Mouse (Mus musculus): Measurements from ENCODE around the gene Abhd2. TPM values are rescaled to one million over a fixed set of nuclear protein-coding genes. Genes with fewer than 3 reads are reported as not detected.

Gene Abhd2
- total RNA-seq (2021): 10 to 100 TPM; 87.6 to 93.2 TPM
- long read RNA-seq, experiment 1, partial matches to known transcripts: 0 of 2 reads
- long read RNA-seq, experiment 1, other reads (novel, unspliced or antisense): 2 of 2 reads
- long read RNA-seq, experiment 2, full-length matches to known transcripts: 3 of 6 reads
- long read RNA-seq, experiment 2, partial matches to known transcripts: 0 of 6 reads
- long read RNA-seq, experiment 2, other reads (novel, unspliced or antisense): 3 of 6 reads

- DNase-seq (ENCODE audit: low spot score in 2 of 2): peak; percentile 100
Observed at GRCm38 (mm10) chr7:79272789-79273718, at the start of gene Abhd2. Gene Abhd2 (plus strand): TSS chr7:79273199.

GRCm38 (mm10) chr7:79225477-79225876 lies 47.5 kb upstream of the Abhd2 start:
- DNase-seq (ENCODE audit: low spot score in 2 of 2): no peak

GRCm38 (mm10) chr7:79226172-79226571 lies 46.8 kb upstream of the Abhd2 start:
- DNase-seq (ENCODE audit: low spot score in 2 of 2): no peak

DNA sequence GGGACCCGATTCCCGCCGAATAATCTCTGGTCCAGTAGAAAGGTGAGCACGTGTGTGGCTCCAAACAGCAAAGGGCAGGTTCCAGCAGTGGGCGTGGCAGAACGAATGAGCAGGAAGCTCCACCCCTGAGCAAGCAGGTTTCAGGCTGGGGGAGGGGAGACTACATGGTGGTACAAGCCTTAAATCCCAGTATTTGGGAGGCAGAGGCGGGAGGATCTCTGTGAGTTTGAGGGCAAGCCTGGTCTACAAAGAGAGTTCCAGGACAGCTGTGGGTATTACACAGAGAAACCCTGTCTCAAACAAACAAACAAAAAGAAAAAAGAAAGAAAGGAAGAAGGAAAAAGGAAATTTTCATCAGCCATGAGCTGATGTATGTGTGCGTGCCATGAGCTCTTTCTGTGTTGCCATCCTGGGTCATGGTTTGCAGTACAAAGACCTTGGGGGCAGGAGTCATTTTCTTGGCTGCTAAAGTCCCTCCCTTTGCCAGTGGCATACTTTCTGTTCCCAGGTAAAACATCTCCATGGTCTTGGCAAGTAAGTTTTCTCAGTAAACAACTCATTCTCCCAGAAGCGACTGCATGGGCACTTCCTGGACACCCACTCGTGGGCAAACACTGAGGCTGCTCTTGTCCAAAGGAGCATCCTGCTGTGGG lies 46.0 kb upstream of the Abhd2 start:
- DNase-seq (ENCODE audit: low spot score in 2 of 2): no peak

GRCm38 (mm10) chr7:79228471-79228870 lies 44.5 kb upstream of the Abhd2 start:
- peak; percentile 78 to 84 for DNase-seq (ENCODE audit: low spot score in 2 of 2)

GRCm38 (mm10) chr7:79231577-79231976 lies 41.4 kb upstream of the Abhd2 start:
- no peak for DNase-seq (ENCODE audit: low spot score in 2 of 2)

GRCm38 (mm10) chr7:79232048-79232447 lies 41.0 kb upstream of the Abhd2 start:
- DNase-seq (ENCODE audit: low spot score in 2 of 2): no peak

- peak in 1 of 2 experiments; percentile 19 for DNase-seq (ENCODE audit: low spot score in 2 of 2)
Observed at GRCm38 (mm10) chr7:79238741-79239140, 34.3 kb upstream of the Abhd2 start.

- DNase-seq (ENCODE audit: low spot score in 2 of 2): no peak
Observed at GRCm38 (mm10) chr7:79241931-79242625, 30.9 kb upstream of the Abhd2 start.

DNA sequence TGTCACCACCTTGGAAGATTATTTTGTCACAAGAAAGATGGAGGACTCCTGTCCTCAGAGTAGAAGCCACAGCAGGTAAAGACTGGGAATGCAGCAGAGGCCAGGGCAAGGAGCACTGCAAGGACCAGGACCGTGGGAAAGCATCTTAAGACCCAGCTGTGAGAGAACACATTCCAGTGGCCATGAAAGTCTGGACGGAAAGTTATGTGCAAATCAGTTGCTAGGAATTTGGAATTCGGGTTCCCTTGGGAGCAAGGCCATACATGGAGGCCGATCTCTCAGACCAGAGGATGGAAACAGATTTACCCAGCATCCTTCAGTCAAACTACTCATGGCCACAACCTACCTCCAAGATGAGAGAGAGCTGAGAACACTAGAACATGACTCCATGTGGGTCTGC lies 29.8 kb upstream of the Abhd2 start:
- no peak for DNase-seq (ENCODE audit: low spot score in 2 of 2)

DNA sequence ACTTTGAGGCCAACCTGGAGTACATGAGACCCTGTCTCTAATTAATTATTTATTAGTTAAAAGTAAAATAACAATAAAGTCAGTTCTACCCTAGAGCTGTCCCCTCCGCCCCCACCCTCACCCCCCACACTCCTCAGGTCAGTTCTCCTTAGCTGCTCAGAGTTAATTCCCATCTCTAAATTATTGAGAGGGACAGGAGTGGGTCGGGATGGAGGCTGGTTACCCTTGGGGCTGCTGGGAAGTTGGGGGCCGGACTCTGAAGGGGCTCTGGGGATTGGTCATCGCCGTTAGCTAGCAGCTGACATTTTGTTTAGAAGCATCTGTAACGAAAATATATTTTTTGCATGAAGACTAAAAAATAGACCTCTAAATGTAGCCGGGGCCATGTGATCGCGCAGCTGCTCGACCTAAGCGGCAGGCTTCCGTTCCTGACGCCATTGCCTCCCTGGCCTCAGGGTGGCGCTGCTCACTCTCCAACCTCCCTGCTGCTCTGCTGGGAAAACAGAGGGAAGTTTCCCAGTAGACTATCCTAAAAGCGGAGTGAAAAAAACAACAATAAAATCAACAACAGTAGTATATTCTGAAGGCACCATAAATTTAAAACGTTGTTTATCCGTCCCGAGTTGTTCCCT lies 26.8 kb upstream of the Abhd2 start:
- DNase-seq (ENCODE audit: low spot score in 2 of 2): peak; percentile 71 to 74

DNA sequence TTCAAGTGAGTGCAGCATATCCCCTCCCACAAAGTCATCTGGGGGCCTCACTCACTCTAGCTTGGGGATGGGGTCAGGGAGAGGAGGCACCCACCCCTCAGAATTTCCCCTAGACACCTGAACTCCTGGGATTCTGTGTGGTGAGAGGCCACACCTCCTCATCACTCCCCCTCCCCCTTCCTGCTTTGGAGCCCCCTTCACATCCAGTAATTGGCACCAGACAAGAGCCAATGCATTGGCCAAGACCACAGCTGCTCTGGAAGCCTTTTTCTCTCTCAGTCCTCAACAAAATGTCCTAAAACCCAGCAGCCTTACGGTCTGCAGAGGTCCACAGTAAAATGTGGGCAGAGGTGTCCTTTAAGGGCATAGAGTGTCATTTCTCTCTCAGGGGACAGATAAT lies 25.6 kb upstream of the Abhd2 start:
- DNase-seq (ENCODE audit: low spot score in 2 of 2): no peak

DNA sequence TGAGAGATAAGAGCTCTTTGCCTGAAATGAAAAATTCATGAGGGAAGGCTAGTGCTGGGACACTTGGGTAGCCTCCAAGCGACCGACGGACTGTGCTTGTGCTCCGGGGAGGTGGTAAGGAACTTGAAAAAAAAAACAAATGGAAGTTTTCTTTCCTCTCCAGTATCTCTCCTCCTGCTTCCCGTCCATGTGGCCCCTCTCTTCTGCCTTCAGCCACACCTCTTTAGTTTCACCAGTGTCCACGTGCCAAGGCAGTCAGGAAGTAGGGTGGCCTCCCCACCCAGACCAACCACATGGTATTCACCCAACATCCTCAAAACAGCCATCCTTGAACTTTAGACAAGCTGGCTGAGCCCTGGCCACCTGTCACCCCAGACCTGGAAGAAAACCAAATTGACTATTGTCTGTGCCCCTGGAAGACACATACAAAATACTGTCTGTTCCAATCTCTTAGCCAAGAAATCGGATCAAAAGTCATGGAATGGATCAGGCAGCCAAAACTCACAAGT lies 25.1 kb upstream of the Abhd2 start:
- DNase-seq (ENCODE audit: low spot score in 2 of 2): no peak

- DNase-seq (ENCODE audit: low spot score in 2 of 2): no peak
Observed at GRCm38 (mm10) chr7:79249581-79249980, 23.4 kb upstream of the Abhd2 start.

GRCm38 (mm10) chr7:79254248-79254888 lies 18.6 kb upstream of the Abhd2 start:
- no peak for DNase-seq (ENCODE audit: low spot score in 2 of 2)

GRCm38 (mm10) chr7:79255350-79255749 lies 17.6 kb upstream of the Abhd2 start:
- no peak for DNase-seq (ENCODE audit: low spot score in 2 of 2)

- DNase-seq (ENCODE audit: low spot score in 2 of 2): no peak
Observed at GRCm38 (mm10) chr7:79255752-79256151, 17.2 kb upstream of the Abhd2 start.

GRCm38 (mm10) chr7:79256716-79257115 lies 16.3 kb upstream of the Abhd2 start:
- DNase-seq (ENCODE audit: low spot score in 2 of 2): no peak

GRCm38 (mm10) chr7:79258981-79259542 lies 13.9 kb upstream of the Abhd2 start:
- no peak for DNase-seq (ENCODE audit: low spot score in 2 of 2)

- no peak for DNase-seq (ENCODE audit: low spot score in 2 of 2)
Observed at GRCm38 (mm10) chr7:79262478-79262877, 10.5 kb upstream of the Abhd2 start.
